Mouse (Mus musculus) cerebellum, postnatal 25 days (tissue): Measurements from ENCODE around the gene Tnfrsf18.

ENCODE experiments used
- DNase-seq, 2 experiments: peaks; one replicate each; pipeline ENCODE4 v3.0.0; 2021; ENCODE audit warnings: mixed read lengths in 2 of 2

The Tnfrsf18 gene

DNA sequence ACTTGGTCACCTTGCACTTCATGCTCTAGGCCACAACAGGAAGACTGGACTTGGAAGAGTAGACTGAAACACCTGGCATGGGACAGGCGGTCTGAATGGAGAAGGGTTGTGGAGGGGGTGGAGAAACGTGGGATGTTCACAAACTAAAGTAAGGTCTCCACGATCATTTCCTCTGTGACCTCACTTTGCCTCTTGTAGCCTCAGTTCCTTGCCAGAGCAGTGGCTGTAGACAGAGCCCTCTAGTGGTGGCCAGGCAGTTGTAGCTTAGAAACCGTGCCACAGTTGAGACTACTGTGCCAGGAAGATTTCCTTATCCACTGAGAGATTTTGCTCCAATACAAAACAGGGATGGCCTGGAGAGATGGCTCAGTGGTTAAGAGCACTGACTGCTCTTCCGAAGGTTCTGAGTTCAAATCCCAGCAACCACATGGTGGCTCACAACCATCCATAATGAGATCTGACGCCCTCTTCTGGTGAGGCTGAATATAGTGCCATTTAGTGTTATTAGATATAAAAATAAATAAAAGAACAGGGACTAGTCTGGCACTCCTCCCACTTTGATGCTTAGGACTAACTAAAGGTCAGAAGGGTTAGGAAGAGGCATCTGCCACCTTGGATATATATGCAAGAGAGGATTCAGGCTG, 7.6 kb downstream of the Tnfrsf18 start:
- peak; percentile 42 to 68 for DNase-seq

DNA sequence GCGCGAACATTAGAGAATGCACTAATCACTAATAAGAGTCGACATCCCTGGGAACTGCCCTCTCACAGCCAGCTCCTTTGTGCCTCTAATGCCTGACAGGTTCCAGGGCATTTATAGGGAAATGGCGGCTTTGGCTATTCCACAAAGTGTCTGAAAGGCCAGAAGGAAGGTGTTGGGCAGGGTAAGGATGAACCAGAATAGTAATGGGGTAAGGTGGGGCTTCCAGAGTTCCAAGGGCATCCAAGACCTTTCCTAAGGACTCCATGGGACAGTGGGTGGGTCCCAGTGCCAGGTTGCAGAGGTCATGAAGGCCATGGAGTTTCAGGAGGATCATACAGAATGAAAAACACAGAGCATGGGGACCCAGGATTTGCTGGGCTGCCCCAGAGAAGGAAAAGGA, 8.3 kb downstream of the Tnfrsf18 start:
- no peak for DNase-seq

DNA sequence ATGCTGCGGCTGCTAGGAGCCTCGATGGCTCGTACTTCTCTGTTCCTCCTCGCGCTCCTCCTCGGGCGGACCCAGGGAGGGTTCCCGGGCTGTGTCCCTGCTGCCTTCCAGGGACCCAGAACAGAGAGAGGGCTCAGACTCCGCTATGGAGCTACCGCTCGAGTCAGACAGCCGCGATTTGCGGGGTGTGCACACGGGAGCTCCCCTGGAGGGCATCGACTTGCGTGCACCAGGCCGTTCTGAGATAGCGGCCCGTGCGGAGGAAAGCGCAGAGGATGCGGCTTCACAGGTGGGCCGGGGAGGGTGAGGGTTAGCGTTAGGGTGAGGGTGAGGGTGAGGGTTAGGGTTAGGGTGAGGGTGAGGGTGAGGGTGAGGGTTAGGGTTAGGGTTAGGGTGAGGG, 8.9 kb downstream of the Tnfrsf18 start:
- no peak for DNase-seq

DNA sequence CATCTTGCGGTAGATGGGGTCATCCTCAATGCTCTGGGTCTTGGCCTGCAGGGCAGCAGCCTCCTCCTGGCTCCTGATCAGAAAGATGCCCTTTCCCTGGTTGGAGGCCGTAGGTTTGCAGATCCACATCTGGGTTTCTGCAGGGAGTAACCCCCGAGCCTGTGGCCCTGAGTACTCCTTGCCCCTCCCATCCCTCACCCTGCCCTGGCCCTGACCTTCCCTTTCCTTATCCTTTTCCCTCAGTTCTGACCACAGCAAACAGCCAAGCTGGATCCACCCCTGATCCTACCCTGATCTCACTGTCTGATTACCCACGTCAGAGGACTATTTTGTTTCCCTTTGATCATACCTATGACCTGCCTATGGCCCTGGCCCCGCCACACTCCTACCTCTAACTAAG, 18.8 kb downstream of the Tnfrsf18 start:
- no peak for DNase-seq

DNA sequence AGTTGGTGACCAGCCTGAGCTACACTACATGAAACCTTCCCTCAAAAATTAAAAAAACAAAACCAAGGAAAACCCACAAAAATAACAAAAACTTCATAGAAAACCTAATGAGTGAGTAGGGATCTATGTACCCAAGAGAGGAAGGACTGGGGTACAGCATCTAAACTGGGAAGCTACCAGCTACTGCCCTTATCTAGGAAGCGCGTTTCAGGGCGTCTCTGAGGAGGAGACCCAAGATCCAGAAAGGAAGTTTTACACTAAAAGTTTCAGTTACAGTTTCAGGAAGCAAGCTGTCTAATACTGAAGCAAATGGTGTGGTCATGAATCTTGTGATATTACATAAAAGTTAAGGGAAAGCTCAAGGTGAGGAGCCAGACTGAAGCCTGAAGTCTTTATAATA, 23.8 kb downstream of the Tnfrsf18 start:
- DNase-seq, result no peak

DNA sequence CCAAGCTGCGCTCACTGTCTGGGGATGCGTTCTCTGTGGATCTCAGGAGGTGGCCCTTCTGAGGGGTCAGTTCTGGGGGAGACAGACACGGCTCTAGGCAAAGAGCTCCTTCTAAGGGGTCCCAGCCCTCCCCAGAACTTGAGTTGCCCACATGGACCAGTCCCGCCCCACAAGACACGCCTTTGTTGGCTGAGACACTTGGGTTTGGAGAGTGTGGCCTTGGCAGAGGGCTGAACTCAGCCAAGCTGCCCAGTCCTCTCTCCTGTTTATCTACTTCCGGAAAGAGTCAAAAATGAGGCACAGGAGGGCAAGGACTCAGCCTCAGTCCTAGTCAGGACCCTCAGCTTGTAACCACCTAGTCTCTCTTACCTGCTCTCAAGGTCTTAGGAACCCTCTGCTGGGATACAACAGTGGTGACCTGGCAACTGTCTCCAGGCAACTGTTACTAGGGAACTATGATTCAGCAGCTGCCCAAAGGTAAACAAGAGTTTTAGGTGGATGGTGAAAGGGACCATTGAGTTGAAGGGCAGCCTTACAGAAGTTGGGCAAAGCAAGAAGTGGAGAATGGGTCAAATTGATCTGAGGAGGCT, 24.5 kb downstream of the Tnfrsf18 start:
- no peak for DNase-seq

DNA sequence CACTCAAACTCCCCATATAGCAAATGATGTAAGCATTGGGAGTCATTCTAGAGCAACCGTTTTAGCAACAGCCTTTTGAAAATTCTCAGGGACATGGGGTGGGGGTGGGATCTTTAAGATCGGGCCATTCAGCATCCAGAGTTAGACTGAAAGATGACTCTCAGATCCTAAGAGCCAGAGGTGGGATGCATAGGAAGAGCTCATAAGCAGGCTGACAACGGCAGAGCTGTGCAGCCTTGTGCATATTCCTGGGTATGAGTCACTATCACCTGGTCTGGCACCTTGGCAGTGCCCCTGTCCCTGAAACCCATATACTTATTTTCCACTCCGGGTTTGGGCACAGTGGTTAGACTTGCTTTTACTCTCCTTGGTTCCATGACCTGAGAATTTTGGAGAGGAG, 27.1 kb downstream of the Tnfrsf18 start:
- DNase-seq, result no peak

DNA sequence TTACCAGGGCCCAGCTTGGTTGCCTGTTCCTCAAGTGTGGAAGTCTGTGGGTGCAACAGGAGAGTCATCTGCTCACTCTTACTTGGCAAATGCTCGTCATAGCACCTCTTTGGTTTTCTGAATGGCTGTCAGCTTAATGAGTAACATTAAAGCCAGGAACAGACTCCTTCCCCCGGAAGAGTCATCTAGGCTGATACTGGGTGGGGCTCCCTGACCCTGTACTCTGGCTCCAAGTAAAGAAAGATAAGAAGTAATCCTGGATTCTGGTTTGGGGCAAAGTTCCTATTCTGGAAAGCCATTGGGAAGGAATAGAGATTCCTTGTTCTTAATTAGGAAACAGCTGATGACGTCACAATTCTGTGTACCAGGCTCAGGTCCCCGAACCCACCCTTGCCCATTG, 28.2 kb downstream of the Tnfrsf18 start:
- DNase-seq, result no peak

DNA sequence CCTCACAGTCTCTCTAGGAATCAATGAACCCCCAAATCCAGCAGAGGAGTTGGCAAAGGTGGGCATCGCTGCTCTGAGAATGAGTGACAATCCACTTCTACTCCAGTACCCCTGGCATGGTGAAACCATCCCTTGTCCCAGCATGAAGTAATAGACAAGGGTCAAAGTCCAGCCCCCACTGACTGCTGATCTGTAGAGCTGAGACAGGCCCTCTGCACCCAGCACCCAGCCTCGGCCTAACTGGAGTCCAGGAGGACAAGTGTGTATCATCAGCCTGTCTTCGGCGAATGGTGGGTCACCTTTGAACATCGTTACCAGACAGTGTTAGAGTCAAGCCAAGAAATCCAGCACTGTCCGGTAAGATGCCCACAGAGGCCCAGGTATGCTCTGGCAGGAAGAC, 28.6 kb downstream of the Tnfrsf18 start:
- DNase-seq, result no peak

DNA sequence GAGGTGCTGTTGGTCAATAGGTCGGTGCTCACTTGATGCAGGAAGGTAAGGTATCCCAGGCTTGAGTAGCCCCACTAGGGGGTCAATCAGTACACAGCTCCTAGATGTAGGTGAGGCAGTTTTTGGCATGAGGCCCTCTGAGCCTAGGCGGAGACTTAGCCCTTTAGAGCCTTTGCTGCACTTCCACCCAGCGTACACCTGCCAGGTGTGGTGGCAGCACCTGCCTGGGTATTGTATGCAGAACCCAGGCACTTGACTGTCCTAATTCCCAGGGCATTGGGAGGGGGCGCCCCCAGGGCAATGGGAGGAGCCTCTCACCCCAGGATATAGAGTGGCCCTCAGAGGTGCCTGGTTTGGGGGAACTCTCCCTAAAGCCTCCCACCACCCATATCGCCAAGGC, 29.2 kb downstream of the Tnfrsf18 start:
- no peak for DNase-seq

DNA sequence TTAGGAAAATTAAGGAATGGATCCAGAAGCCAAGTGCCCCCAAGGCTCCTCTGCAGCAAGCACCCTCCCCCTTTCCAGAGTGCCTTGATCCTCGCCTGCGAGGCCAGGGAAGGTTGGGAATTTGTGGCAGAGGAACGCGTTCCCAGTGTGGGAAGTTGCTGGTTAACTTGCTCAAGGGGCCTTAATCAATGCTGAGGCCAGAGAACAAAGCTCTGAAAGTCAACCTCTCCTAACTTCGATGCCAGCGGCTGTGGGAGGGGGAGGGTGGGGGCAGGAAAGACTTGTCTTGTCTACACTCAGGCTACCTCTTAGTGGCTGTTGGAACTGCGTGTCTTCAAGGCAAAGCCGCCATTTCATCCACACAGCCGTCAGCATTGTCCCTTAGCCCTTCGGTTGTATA, 31.7 kb downstream of the Tnfrsf18 start:
- no peak for DNase-seq

DNA sequence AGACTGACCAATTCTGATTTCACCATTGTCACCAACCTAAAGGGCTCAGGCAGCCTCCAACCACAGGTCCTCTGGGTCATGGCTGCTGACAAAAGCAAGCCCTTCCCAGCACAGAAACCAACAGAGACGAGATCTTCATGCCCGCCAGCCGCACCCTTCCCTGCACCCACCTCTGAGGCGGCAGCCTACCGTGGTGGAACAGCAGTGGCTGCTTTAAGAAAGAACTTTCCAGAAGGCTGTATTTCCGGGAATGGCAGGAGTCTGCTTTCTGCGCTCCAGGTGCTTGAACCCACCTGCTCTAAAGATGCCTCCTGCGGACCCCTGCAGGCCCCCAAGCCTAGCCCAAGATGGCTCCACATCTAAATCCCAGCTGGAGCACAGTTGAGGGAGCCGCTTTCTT, 32.9 kb downstream of the Tnfrsf18 start:
- no peak for DNase-seq

DNA sequence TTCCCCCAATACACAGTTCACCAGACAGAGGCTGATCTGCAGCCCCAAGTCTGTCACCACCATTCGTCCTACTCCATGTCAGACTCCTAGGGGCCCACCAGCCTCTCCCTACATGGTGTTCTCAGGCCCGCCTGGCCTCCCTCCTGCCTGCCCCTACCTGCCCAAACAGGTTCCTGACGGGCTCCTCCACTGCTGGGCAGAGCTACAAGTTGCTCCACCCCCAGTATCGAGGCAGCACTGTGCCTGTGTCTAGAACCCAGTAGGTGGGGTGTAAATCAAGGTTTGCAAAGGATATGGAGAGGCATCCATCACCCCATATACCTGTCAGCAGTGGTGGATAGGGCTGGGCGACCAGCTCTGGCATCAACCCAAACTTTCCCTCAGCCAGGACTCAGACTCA, 33.3 kb downstream of the Tnfrsf18 start, which contains the start of gene Ttll10:
TSS of gene Ttll10 (minus strand) at position 154 of the 400 bp plus-strand sequence.
- no peak for DNase-seq

DNA sequence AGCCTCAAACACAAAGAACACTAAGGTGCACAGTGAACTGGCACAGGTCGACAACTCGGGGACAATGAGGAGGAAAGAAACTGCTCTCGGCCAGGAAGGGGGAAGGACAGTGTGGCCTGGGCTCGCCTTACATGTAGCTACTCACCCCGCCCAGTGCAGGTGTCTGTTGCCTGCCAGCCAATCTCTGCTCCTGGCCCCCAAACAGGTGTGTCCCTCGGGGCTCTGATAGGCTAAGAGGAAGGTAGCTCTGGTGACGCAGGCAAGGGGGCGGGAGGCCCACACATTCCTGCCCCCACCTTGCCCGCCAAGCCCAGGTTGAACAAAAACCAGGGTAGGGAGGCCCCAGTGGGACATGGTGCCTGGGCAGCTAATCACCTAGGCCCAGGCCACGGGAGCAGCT, 33.7 kb downstream of the Tnfrsf18 start:
- no peak for DNase-seq

DNA sequence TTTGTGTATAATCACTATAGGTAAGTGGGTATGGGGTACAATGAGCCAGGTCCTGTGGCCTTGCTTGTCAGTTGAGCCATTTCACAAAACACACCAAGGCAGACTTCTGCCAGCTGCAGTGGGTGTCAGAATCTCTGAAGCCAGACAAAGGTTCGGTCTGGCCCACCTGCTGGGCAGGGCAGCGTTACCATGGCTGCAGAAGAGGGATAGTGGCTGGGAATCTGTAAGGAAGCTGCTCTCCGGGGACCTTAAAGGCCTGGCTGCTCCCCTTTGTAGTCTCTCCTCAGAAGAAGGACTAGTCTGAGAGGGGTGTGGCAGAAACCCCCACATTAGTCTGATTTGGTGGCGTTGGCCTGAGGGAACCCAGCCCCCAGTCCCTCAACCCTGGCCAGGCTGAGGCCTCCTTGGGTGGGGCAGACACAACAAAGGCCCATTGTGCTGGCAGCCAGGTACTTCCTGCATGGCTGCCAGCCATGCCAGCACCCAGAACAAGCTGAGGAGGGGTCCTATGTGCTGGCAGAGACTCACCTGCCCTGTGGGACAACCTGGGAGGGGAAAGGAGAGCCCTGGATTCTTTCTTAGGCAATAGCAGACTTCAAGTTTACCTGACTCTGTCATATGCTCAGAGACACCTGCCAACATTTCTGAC, 38.0 kb downstream of the Tnfrsf18 start:
- DNase-seq, result no peak

DNA sequence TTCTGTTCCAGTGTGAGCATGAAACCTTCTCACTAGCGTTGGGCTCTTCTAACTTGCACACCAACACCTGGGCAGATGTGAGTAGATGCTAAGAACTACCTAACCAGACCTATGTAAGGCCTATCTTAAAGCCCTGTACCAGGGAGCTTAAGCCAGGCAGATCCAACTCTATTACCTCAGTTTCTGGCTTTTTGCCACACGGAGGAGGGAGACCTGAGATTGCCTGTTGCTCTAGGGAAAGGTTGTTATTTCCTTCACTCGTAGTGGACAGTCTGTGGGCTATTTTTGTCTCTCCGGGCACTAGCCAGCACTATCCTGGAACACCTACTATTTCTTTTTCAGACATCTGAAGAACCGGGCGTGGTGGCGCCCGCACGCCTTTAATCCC, 38.5 kb downstream of the Tnfrsf18 start:
- no peak for DNase-seq

DNA sequence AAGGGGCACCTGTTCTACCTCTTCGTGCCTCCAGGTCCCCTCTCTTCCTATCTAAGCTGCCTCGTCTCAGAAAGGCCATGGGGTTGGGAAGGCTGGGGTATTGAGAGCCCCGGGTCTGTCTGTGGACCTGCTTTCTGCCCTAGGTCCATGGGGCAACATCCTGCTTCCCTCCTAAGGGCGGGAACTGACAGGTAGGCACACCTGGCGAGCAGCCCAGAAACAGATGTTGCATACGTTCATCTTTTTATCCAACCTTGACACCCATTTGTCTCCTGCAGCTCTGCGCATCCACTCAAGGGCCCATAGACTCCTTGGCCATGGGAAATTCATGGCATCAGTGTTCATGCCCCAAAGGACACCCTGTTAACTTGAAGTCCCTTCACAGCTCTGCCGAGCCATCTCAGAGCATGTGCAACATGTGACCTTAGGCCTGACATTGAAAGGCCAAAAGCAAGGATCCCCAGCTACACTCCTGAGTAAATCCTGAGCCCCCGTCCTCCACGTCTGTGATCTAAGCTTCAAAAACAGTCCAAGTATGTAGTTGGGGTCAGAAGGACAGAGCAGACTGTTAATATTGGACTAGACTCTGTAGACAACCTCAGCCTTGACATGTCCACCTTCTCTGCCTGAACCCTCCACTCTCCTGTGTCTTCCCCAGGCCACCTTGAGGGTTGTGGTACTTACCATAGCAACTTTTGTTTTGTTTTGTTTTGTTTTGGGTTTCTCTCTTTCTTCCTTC, 39.4 kb downstream of the Tnfrsf18 start:
- no peak for DNase-seq

DNA sequence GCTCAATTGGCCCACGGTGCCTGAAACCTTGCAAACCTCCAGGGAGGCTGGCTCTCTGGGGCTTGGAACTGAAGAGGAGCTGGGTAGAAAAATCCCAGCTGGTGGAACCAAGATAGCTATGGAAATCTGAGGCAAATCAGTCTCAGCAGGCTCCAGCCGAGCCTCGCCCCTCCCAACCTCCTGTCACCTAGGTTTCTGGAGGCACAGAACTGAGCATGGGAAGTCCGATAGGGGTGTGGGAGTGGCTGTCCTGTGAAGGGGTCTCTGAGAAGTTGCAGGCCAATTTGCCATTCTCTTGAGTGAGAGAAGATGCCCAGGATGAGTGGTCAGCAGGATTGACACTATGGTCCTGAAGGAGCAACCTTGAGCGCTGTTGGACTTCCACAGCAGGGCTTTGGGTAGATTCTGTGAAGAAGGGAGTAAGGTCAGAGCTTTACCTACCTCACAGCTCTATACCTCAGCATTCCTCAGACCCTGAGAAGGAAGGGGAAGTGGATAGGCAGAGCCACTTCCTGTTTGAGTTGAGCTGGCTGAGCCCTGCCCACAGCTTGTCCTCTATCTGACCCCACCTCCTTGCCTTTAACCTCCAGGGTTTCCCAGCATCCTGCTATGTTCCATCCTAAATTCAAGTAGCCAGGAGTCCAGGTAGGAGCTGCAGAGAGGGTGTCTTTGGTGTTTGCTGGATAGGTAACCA, 41.4 kb downstream of the Tnfrsf18 start:
- no peak for DNase-seq

DNA sequence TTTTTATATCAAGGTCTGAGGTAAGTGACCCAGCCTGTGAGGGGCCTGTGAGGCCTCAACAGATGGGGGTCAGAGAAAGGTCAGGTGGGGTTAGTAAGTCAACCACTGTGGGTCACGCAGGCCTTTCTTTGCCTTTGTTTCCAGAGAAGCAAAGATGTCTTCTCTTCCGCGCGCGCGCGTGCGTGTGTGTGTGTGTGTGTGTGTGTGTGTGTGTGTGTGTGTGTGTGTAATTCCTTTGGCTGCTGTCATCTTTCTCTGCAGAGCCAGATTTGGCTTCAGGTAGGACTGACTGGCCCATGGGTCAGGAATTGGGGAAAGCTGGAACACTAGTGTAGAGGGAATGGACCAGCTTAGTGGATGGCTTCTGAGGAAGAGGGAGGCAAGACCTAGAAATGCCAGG, 43.7 kb downstream of the Tnfrsf18 start:
- no peak for DNase-seq

DNA sequence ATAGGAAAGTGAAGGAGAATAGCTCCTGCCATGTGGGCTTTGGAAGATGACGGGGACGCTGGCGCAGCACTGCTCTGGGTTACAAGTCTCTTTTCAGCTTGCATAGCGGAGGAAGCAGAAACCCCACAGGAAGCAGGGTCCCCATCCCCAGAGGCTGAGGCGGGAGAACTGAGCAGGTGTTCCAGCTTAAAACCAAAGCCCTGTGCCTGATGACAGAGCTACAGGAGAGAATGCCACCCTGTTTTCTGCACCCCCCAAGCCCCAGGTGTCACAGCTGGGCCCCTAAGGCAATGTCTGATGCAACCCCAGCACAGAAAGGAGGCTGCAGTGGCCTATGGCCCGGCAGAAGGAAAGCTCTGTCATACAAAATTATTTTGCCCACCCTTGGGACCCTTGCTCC, 44.3 kb downstream of the Tnfrsf18 start:
- no peak for DNase-seq

DNA sequence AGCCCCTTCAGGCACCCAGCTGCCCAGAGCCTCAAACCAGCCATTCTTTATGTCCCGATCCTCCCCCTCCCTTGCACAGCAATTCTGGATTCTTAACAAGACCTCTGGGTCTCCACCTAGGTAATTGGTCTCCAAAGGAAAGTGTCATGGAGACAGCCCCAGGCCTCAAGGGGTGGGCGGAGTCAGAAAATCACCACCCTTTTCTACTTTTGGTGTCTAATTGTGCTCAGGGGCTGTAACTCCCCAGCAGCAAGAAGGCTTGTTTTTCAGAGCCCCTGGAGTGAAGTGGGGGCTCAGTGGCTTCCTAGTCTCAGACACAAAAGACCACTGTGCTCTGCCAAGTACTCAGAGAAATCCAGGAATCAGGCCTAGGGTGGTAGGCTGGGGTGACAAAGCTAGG, 44.8 kb downstream of the Tnfrsf18 start:
- DNase-seq, result no peak

DNA sequence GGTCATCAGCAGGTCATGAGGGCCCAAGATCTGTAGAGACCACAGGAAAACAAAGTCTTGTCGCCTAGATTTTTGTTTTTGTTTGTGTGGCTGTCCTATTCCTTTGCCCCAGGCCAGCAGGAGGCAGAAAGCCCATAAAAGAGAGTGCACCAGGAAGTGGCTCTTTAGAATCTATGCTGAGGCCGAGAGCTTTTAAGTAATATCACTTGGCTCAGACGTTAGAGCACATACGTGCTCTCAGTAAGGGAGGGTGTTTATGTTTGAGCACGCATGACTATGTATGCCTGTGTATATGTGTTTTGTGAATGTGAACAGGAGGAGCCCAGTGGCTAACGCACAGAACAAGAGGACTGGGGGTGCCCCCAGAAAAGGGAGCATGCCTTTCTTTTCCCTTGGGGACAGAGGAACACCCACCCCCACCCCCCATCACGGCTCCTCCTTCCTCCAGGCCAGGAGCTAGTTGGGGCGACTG, 51.0 kb downstream of the Tnfrsf18 start:
- no peak for DNase-seq
